Mouse (Mus musculus) bone marrow macrophage, adult 2 months (primary cell): ENCODE measurements around the gene Fam198b.

Experiments used
- CTCF ChIP-seq: IDR thresholded peaks from 2 replicates; pipeline ENCODE4 v1.5.1; 2012; ENCODE audit warnings: low read depth, mild to moderate bottlenecking, low read length, moderate library complexity
- POLR2A ChIP-seq: IDR thresholded peaks from 2 replicates; pipeline ENCODE4 v1.6.1; 2012; ENCODE audit warnings: mild to moderate bottlenecking, low read depth, low read length, borderline replicate concordance

- TF ChIP-seq CTCF, result no peak
- TF ChIP-seq POLR2A, result no peak
Measured at GRCm38 (mm10) chr3:79906250-79907045, 22.1 kb downstream of the Fam198b start.
